Mouse (Mus musculus): Measurements from ENCODE around the gene Ccdc43. TPM values are rescaled to one million over a fixed set of nuclear protein-coding genes. Genes with fewer than 3 reads are reported as not detected.
A peak's percentile ranks its signal among the peaks of the same experiment; 100 is the strongest.
"Not testable (repeated sequence)": the region's sequence is repeated elsewhere in the genome, so short reads cannot be mapped to it uniquely, and the experiment has no call there.

Gene Ccdc43
- 10 to 100 TPM; 28.3 to 36.1 TPM for total RNA-seq (2021)
- long read RNA-seq, transcript Ccdc43-201 (5 exons, 2,366 nt) = major isoform, 28 of 32 reads
- long read RNA-seq, partial matches to known transcripts = 1 of 32 reads
- long read RNA-seq, other reads (novel, unspliced or antisense) = 0 of 32 reads

GRCm38 (mm10) chr11:102697338-102698017 is at the start of gene Ccdc43:
Gene Ccdc43 (minus strand): TSS chr11:102697782.
- DNase-seq (ENCODE audit: low spot score in 2 of 2) = peak; percentile 84 to 90

GRCm38 (mm10) chr11:102744746-102745145 is 47.2 kb upstream of the Ccdc43 start:
- no peak for DNase-seq (ENCODE audit: low spot score in 2 of 2)

- no peak for DNase-seq (ENCODE audit: low spot score in 2 of 2)
Observed at GRCm38 (mm10) chr11:102742843-102743242, 45.3 kb upstream of the Ccdc43 start.

- peak in 1 of 2 experiments; percentile 55 for DNase-seq (ENCODE audit: low spot score in 2 of 2)
Observed at GRCm38 (mm10) chr11:102742066-102742465, 44.5 kb upstream of the Ccdc43 start.

- DNase-seq (ENCODE audit: low spot score in 2 of 2) = peak; percentile 45 to 63
Observed at GRCm38 (mm10) chr11:102741129-102741950, 43.8 kb upstream of the Ccdc43 start.

GRCm38 (mm10) chr11:102740634-102741033 is 43.1 kb upstream of the Ccdc43 start:
- DNase-seq (ENCODE audit: low spot score in 2 of 2) = no peak

GRCm38 (mm10) chr11:102739278-102739966 is 41.8 kb upstream of the Ccdc43 start:
- peak; percentile 67 to 77 for DNase-seq (ENCODE audit: low spot score in 2 of 2)

GRCm38 (mm10) chr11:102738046-102738445 is 40.5 kb upstream of the Ccdc43 start:
- DNase-seq (ENCODE audit: low spot score in 2 of 2) = no peak

- DNase-seq (ENCODE audit: low spot score in 2 of 2) = no peak
Observed at GRCm38 (mm10) chr11:102734961-102735360, 37.4 kb upstream of the Ccdc43 start.

GRCm38 (mm10) chr11:102733146-102733545 is 35.6 kb upstream of the Ccdc43 start:
- DNase-seq (ENCODE audit: low spot score in 2 of 2) = no peak

- DNase-seq (ENCODE audit: low spot score in 2 of 2) = no peak
Observed at GRCm38 (mm10) chr11:102731366-102731765, 33.8 kb upstream of the Ccdc43 start.

GRCm38 (mm10) chr11:102729835-102730234 is 32.3 kb upstream of the Ccdc43 start:
- no peak for DNase-seq (ENCODE audit: low spot score in 2 of 2)

- DNase-seq (ENCODE audit: low spot score in 2 of 2) = peak; percentile 36 to 51
Observed at GRCm38 (mm10) chr11:102728614-102729013, 31.0 kb upstream of the Ccdc43 start.

- DNase-seq (ENCODE audit: low spot score in 2 of 2) = peak; percentile 39 to 41
Observed at GRCm38 (mm10) chr11:102725574-102725973, 28.0 kb upstream of the Ccdc43 start.

- DNase-seq (ENCODE audit: low spot score in 2 of 2) = no peak
Observed at GRCm38 (mm10) chr11:102716135-102716534, 18.6 kb upstream of the Ccdc43 start.

GRCm38 (mm10) chr11:102714578-102714977 is 17.0 kb upstream of the Ccdc43 start:
- DNase-seq (ENCODE audit: low spot score in 2 of 2) = not testable (repeated sequence)

GRCm38 (mm10) chr11:102712411-102712810 is 14.8 kb upstream of the Ccdc43 start:
- no peak for DNase-seq (ENCODE audit: low spot score in 2 of 2)

GRCm38 (mm10) chr11:102702206-102702605 is 4.6 kb upstream of the Ccdc43 start:
- DNase-seq (ENCODE audit: low spot score in 2 of 2) = not testable (repeated sequence)

GRCm38 (mm10) chr11:102698018-102698476 is 465 bp upstream of the Ccdc43 start:
- DNase-seq (ENCODE audit: low spot score in 2 of 2) = no peak

GRCm38 (mm10) chr11:102695289-102695688 is 2.3 kb downstream of the Ccdc43 start:
- no peak for DNase-seq (ENCODE audit: low spot score in 2 of 2)

- DNase-seq (ENCODE audit: low spot score in 2 of 2) = peak; percentile 76 to 77
Observed at GRCm38 (mm10) chr11:102690162-102690561, 7.4 kb downstream of the Ccdc43 start.
